Mouse (Mus musculus) ovary, postnatal 36 days (tissue): ENCODE results near the gene Farsa.

Experiments
- DNase-seq: peaks from one replicate; pipeline ENCODE4 v3.0.0; 2022; ENCODE audit warnings: low spot score, mixed read lengths

The Farsa gene

GRCm38 (mm10) chr8:84910551-84910950 is 53.8 kb downstream of the Farsa start:
- no peak for DNase-seq

GRCm38 (mm10) chr8:84911854-84912253 is 55.1 kb downstream of the Farsa start:
- no peak for DNase-seq

GRCm38 (mm10) chr8:84912391-84912790 is 55.6 kb downstream of the Farsa start:
- DNase-seq = no peak

- peak; percentile 68 for DNase-seq
Measured at GRCm38 (mm10) chr8:84912895-84913501, 56.2 kb downstream of the Farsa start.

GRCm38 (mm10) chr8:84913502-84913900 is 56.7 kb downstream of the Farsa start:
- DNase-seq = no peak

GRCm38 (mm10) chr8:84913960-84914359 is 57.2 kb downstream of the Farsa start:
- no peak for DNase-seq

- DNase-seq = no peak
Measured at GRCm38 (mm10) chr8:84915269-84915668, 58.5 kb downstream of the Farsa start.

- no peak for DNase-seq
Measured at GRCm38 (mm10) chr8:84917781-84918180, 61.0 kb downstream of the Farsa start.

- no peak for DNase-seq
Measured at GRCm38 (mm10) chr8:84918646-84919045, 61.9 kb downstream of the Farsa start.
